Mouse (Mus musculus) erythroblast, adult 5-6 weeks (primary cell): ENCODE results near the gene Gm3952. TPM values are rescaled to one million over a fixed set of nuclear protein-coding genes. Genes with fewer than 3 reads are reported as not detected.

Source experiments
- ATAC-seq: replicated peaks from 2 replicates; pipeline ENCODE4 v1.8.0; 2016; ENCODE audit warnings: moderate number of reproducible peaks, mild to moderate bottlenecking, moderate TSS enrichment, inconsistent platforms; ENCODE audit not compliant: poor library complexity, low FRiP score, severe bottlenecking
- total RNA-seq, 2 experiments: library from RNA; stranded (forward) in 1 of 2; stranded (reverse) in 1 of 2; fragments of 150-400 nt in 1 of 2; fragments of 200-764, 138-1000 nt in 1 of 2; gene quantifications; 2 replicates each; pipeline versions ENCODE4 v1.2.3 to v1.2.4; 2015 to 2017; ENCODE audit warnings: low replicate concordance in 2 of 2

Gm3952 gene
- total RNA-seq (2015; ENCODE audit: low replicate concordance), result not detected in 2 replicates
- not detected in 2 replicates for total RNA-seq (2017; ENCODE audit: low replicate concordance)

DNA sequence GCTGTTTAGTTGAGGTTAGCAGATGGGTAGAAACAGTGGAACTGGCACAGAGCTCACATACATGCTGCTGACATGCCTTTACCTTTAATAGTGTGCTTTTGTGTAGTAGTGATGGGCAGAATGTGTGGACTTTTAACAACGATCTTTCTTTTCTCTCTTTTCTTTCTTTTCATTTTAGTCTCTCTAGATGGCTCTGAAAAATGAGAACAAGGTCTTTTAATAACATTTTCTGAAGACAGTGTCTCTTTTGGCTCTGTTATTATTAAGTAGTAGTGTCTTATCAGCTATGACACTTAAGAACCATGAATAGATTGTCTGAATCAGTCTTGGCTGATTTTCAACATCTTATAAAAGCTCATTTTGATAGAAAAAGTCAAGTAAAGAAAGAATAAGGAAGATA lies at the start of gene Gm3952:
TSS of gene Gm3952 (minus strand) at position 101 of the 400 bp plus-strand sequence.
- ATAC-seq, result no peak

DNA sequence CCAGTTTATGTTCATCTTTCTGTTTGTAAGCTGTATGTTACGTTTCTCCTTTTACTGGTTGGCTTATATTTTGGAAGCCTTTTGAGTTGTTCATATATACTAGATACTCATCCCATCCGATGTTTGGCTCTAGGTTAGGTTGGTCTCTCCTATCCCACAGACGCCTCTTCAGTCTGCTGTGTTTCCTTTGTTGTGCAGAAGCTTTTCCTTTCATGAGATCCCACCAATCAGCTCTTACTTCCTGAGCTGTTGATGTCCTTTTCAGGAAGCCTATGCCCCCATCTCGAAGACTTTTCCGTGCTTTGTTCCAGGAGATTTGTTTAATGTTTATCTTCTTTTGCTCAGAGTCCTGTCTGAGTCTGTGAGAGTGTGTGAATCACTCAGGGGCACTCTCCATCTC lies 45.3 kb upstream of the Gm3952 start:
- no peak for ATAC-seq

DNA sequence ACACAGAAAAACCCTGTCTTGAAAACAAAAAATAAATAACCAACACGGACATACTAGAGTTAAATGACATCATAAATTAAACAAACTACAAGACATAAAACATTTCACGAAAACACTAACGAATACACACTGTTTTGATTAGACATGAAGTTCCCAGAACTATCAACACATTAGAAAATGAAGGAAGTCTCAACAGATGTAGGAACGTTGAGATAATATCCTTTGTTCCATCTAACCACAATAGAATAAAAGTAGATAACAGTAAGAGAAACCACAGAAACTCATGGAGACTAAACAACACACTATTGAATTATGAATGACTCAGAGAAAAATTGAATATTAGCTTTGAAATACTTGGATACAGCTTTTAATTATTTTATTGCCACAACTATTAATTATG lies 14.0 kb upstream of the Gm3952 start:
- ATAC-seq, result no peak

DNA sequence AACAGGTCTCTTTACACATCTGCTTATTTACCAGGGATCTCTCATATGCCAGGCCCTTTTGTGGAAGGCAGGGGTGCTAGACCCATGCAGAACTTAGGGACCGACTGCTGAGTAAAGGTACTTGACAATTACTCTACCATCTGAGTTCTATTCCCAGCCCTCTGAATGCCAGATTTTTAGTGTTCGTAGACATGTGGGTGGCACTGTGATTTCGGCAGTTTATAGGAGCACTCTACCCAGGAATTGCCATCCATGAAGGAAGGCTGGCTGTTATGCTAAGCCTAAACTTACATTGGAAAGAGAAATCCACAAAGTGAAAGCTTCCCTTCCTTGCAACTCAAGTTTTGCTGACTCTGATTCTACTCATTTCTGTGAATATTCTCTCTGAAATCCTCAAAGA lies 62.8 kb downstream of the Gm3952 start:
- ATAC-seq, result no peak

DNA sequence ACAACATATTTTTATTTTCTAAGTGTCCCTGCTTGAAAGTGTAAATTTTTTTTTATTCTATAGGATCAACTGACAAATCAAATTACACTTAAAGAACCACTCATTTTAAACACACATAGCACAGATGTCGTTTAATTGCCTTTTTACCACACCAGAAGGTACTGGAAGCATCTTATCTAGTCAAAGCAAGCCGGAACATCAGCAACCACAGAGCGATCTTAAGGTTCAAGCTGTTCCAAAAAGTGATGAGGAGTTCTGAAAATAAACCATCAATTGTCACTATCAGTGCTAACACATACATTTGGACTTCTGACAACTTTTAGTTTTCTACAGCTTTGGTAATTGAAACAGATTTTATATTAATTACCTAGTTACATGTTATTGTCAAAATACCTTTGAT lies 64.4 kb downstream of the Gm3952 start:
- ATAC-seq, result no peak

DNA sequence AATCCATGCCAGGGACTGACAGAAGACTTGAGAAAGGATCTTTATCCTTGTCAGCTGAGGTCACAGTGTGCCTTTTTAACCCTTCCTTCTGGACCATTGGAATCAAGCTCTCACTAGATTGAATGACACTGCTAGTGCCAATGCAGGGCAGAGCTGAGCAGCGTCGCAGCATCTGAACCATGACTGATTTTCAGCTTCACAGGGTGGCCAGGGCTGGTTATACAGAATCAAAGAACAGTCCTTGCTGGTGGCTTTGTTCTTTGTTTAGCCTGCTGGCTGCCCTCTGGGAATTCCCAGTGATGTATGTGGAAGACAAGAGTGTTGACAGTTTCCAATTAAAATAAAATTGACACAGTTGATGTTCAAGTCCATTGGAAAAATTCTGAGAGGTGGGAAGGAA lies 66.2 kb downstream of the Gm3952 start:
- no peak for ATAC-seq

DNA sequence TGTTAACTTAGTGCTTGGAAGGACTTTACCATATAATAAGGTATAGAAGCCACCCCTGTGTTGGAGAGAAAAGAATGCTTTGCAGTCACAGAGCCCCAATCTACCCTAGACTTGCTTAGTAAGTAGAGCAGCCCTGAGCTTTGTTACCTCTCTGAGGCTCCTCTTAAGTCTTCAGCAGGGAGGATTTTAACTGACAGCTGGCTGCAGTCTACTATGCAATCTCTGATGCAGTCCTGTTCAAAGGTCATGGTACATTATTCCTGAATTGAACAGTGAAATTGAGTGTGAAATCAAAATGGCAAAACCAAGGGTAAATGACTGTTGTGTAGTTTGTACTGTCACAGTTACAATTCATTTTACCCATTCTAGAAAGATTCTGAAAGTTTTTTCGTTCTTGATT lies 71.3 kb downstream of the Gm3952 start:
- ATAC-seq, result no peak

DNA sequence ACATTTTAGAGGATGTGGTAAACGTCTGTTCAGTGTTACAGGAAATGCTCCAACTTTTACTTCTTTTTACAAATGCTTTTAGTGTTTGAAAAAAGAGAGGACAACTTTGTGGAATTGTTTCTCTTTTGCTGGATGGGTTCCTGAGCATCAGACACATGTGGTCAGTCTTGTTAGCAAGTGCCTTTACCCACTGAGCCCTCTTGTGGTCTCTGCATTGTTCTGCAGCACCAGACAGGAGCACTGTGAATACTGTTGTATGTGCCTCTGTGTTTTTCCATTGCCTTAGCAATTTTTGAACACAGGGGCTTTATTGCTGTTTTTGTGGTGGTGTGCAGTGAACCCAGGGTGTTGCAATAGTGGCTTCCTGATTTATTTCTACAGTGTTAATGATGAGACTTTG lies 73.7 kb downstream of the Gm3952 start:
- no peak for ATAC-seq

DNA sequence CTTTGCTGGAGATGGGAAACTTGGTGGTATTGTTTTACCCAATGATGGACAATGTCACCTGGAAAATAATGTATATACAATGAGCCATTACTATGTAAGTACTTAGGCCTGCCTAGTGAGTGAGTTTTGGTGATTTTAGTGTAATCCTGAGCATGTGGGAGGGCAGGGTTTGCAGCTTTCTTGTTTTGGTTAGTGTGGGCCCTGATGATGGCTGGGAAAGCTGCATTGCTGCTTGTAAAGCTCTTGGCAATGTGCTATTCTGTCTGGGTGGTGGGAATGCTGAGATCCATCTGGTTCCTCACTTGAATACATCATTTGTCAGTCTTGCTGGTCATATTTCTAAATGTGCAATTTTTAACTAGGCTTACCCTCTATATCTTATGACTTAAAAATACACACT lies 82.3 kb downstream of the Gm3952 start:
- no peak for ATAC-seq

DNA sequence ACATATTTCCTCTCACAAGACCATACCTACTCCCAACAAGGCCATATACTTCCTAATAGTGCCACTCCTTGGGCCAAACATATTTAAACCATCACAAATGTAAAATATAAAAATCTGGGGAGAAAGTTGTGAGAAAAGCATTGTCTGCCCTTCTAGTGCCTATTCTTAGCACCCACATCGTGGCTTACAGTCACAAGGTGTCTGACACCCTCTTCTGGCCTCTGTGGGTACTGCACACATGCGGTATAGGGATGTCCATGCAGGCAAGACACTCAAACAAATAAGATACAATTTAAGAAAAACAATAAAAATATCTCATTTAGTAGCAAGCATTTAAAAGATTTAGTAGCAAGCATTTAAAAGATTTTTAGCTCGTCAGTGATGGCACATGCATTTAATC lies 89.2 kb downstream of the Gm3952 start:
- peak; percentile 94 for ATAC-seq

DNA sequence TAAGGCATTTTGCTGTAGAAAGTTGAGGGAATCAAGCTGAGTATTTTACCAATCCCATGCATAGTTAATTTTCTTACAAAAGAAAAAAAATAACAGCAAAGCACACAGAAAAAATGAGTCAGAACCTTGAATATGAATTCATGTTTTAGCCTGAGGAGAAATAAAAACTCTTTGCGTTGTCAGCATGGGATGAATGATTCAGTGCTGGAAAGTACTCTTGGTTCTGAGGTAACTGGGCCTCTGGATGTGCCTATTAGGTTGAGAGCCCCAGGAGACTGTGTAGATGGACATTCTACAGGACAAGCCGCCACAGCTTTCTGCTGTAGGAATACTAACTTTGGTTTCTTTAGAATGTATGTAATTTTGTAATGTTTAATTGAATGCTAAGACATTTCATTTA lies 93.7 kb downstream of the Gm3952 start:
- no peak for ATAC-seq

DNA sequence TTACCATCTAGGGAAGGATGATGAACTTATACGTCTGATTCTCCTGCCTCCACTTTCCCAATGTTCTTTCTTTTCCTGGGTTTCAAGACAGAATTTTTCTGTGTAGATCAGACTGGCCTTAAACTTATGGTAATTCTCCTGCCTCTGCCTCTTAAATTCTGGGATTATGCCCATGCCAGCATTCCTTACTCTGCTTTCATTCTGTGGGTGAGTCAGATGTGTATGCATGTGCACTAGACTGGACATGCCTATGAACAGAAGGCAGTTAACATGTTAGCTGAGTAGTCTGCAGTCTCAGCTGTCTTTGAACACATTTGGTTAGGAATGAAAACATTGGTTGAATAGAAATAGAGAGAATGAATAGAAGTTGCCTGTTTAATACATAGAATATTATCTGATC lies 94.1 kb downstream of the Gm3952 start:
- no peak for ATAC-seq

DNA sequence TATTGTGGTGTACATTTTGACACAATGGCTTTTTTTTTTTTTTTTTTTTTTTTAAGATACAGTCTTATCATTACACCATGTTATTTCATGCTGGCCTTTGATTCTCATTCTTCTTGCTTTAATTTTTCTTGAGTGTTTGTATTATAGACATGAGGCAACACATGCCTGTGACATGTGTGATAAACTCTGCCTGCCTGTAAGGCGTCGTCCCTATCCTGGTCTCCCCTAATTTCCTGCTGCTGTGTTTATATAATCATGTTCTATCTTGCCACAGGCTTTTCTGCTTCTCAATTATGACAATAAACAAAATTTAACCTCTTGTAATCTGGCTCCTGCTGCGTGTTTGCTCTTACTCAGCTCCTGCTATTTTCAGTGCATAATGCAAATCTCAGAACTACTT lies 100.5 kb downstream of the Gm3952 start:
- ATAC-seq, result no peak

DNA sequence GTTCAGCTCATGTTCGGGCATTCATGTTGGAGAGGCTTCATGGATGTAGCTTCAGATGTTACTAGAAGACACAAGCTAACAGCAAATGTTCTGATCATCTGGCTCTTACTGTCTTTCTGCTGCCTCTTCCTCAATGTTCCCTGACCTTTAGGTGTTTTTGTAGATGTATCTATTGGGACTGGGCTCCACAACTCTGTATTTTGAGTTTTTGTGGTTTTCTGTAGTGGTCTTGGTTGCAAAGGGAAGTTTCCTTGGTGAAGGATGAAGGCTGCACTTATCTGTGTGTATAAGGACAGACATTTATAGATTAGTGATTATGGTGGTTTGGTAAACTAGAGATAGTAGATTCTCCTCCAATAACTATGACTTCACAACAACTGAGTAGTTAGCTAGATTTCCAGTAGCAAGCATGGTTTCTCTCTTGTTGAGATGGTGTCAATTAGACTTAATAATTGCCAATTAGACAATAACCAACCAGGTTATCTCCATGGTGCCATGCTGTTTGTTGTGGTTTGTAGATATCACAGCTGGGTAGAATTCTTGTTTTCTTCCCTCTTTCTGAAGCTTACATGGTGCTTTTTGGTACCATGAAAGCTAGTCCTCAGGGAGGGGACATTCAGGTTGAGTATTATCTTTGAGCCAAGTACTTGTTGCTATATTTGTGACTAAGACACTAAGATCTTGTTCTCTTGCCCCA lies 101.6 kb downstream of the Gm3952 start:
- ATAC-seq, result peak; percentile 34; the same call in 1 of the 2 replicates

Other genes with a start within 250 kb of the Gm3952 start
- 33.8 and 37.6 TPM in 2 replicates for gene Itgb1, start 113.0 kb downstream of the Gm3952 start, total RNA-seq (2015; ENCODE audit: low replicate concordance)
- gene Itgb1, start 113.0 kb downstream of the Gm3952 start, total RNA-seq (2017; ENCODE audit: low replicate concordance), result 51.9 and 56.3 TPM in 2 replicates